Mouse (Mus musculus) macrophage (primary cell): ENCODE results near the gene Mrpl38. TPM values are rescaled to one million over a fixed set of nuclear protein-coding genes. Genes with fewer than 3 reads are reported as not detected.

Experiments used
- H3K27ac ChIP-seq: fragments of 350-480 bp; formaldehyde crosslinking; 2 replicates; pipeline ENCODE4 v1.9.0; 2021
- H3K36me3 ChIP-seq: fragments of 350-480 bp; formaldehyde crosslinking; 2 replicates; pipeline ENCODE4 v1.9.0; 2021; ENCODE audit errors: inconsistent target
- H3K4me3 ChIP-seq: fragments of 350-480 bp; formaldehyde crosslinking; 2 replicates; pipeline ENCODE4 v1.9.0; 2021; ENCODE audit errors: inconsistent target
- H3K79me2 ChIP-seq: fragments of 350-480 bp; formaldehyde crosslinking; 2 replicates; pipeline ENCODE4 v1.9.0; 2021; ENCODE audit errors: inconsistent target
- WGBS: methylation state at CpG from one replicate; pipeline ENCODE4 v1.1.7; 2026; ENCODE audit warnings: inconsistent platforms; ENCODE audit not compliant: missing documents; 5-methylcytosine and 5-hydroxymethylcytosine counted together
- polyA plus RNA-seq: library from polyadenylated mRNA; stranded (reverse); fragments of 250-400 nt; gene quantifications from 3 replicates; pipeline ENCODE4 v1.2.4, GENCODE M21; 2018; ENCODE audit warnings: inconsistent platforms

Gene Mrpl38
- polyA plus RNA-seq, 1 experiment from 2014 or later = 13.6 TPM

DNA sequence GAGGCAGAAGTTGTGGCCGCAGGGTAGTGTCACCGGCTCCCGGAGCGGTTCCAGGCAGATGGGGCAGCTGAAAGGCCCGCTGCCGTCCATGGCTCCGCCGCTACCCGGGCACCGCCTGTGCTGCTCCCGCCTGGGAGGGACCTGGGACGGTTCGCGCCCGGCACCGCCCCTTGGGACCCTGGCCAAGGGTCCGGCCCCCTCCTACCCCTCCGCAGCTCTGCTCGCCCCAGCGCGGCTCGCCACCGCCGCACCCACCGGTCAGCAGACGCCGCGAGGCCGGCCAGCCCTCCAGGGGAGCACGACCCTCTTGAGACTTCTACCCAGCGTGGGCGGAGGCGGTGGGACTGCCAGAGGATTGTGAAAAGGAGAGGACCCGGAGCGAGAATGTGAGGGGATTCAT, 28.5 kb downstream of the Mrpl38 start:
- WGBS = 2% methylated on average over 34 of the region's 35 CpGs
- Histone ChIP-seq H3K36me3 (peaks cover 18% of the 10 kb centered on the region; the same call in 1 of the 2 replicates), H3K27ac (peak overlapping the region; percentile 97)

DNA sequence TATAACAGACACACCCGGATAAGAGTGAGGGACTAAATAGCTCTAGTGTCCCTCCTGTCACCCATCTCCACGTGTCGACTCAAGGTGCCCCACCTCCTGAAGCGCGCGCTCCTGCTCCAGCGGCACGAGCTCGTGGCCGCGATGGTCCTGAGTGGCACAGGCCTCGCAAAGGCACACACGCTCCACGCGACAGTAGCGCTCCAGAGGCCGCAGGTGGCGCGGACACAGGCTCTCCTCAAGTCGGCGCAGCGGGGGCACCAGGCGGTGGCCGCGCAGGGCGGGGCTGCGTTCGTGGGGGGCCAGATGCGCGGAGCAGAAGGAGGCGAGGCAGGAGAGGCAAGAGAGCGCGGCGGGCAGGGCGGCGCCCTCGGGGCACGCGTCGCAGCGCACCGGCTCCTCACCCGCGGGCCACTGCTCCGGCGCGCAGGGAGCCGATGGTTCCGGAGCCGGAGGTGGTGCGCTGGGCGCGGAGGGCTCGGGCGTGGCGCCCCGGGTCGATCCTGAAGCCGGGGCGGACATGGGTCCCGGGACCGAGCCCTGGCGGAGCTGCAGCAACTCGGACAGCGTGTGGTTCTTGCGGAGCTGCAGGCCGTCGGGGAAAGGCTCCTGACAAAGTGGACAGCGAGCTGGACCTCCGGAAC, 29.1 kb downstream of the Mrpl38 start:
- Histone ChIP-seq H3K79me2 (peaks cover 26% of the 10 kb centered on the region), H3K4me3 (peak overlapping the region; percentile 56), H3K36me3 (peaks cover 18% of the 10 kb centered on the region; the same call in 1 of the 2 replicates), H3K27ac (peak overlapping the region; percentile 25; the same call in 1 of the 2 replicates)
- WGBS = 1% methylated on average over 70 of the region's 70 CpGs

More for the DNA sequence above, 28.5 kb downstream of the Mrpl38 start:
- Histone ChIP-seq H3K4me3 (peak overlapping the region; percentile 48), H3K79me2 (peaks cover 26% of the 10 kb centered on the region)

DNA sequence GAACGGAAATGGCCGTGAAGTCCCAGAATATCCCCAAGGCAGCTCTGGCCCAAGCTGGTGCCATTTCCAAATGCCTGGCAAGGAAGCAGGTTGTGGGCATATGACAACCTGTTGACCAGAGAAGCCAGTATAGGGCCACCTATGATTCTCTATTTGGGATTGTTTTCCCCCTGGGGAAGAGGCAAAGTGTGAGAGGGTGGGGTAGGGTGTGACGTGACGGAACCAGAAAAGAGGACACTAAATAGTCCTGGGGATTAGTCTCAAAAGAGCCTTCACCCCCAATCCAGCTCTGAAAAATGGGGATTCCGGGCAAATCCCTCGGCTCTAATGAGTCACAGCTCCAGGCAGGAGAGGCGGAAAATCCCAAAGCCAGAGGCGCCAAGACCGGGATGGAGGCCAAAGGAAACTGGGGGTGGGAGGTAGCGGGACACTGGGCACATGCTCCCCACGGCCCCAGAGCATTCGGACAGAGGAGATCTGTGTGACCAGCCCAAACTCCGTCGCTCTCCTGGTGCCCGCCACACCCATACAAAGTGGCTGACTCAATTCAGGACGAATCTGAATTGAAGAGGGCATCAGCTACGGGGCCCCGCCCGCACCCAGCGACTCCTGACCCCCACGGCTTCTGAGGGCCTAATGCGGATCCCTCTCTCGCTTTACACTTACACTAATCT, 30.1 kb downstream of the Mrpl38 start:
- peak overlapping the region; percentile 56 for H3K4me3 ChIP-seq
- peaks cover 18% of the 10 kb centered on the region; the same call in 1 of the 2 replicates for H3K36me3 ChIP-seq
- peaks cover 26% of the 10 kb centered on the region for H3K79me2 ChIP-seq

GRCm38 (mm10) chr11:116107777-116108285, 30.8 kb downstream of the Mrpl38 start:
- Histone ChIP-seq H3K4me3 (no peak overlapping the region), H3K79me2 (peaks cover 26% of the 10 kb centered on the region), H3K27ac (no peak overlapping the region), H3K36me3 (peaks cover 18% of the 10 kb centered on the region; the same call in 1 of the 2 replicates)
- 79% methylated on average over 16 of the region's 19 CpGs for WGBS

More for the DNA sequence above, 30.1 kb downstream of the Mrpl38 start:
- 37% methylated on average over 23 of the region's 23 CpGs for WGBS
- H3K27ac ChIP-seq = peak overlapping the region; percentile 25; the same call in 1 of the 2 replicates

GRCm38 (mm10) chr11:116106963-116107776, 31.5 kb downstream of the Mrpl38 start:
- Histone ChIP-seq H3K4me3 (no peak overlapping the region), H3K79me2 (peaks cover 26% of the 10 kb centered on the region)
- WGBS = 69% methylated on average over 13 of the region's 14 CpGs

GRCm38 (mm10) chr11:116106154-116106962, 32.3 kb downstream of the Mrpl38 start:
- Histone ChIP-seq H3K79me2 (peaks cover 19% of the 10 kb centered on the region), H3K27ac (no peak overlapping the region), H3K36me3 (peaks cover 18% of the 10 kb centered on the region; the same call in 1 of the 2 replicates), H3K4me3 (no peak overlapping the region)
- 94% methylated on average over 32 of the region's 32 CpGs for WGBS

More at GRCm38 (mm10) chr11:116106963-116107776, 31.5 kb downstream of the Mrpl38 start:
- Histone ChIP-seq H3K36me3 (peaks cover 18% of the 10 kb centered on the region; the same call in 1 of the 2 replicates), H3K27ac (no peak overlapping the region)

DNA sequence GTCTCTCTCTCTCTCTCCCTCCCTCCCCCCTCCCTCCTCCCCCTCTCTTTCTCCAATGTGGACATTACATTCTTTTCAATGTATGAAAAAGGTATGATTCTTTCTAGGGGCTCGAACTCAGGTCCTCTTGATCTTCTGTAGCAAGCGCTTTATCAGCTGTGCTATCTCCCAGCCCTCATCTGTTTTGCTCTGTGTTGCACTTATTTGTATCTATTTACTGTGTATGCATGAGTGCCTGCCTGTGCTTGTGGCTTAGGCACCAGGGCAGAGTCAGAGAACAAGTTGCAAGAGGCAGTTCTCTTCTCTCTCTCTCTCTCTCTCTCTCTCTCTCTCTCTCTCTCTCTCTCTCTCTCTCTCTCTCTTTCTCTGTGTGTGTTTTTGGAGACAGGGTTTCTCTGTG, 33.6 kb downstream of the Mrpl38 start:
- WGBS = 94% methylated on average over 2 of the region's 2 CpGs
- Histone ChIP-seq H3K4me3 (no peak overlapping the region), H3K79me2 (peaks cover 17% of the 10 kb centered on the region), H3K27ac (no peak overlapping the region), H3K36me3 (peaks cover 18% of the 10 kb centered on the region; the same call in 1 of the 2 replicates)

DNA sequence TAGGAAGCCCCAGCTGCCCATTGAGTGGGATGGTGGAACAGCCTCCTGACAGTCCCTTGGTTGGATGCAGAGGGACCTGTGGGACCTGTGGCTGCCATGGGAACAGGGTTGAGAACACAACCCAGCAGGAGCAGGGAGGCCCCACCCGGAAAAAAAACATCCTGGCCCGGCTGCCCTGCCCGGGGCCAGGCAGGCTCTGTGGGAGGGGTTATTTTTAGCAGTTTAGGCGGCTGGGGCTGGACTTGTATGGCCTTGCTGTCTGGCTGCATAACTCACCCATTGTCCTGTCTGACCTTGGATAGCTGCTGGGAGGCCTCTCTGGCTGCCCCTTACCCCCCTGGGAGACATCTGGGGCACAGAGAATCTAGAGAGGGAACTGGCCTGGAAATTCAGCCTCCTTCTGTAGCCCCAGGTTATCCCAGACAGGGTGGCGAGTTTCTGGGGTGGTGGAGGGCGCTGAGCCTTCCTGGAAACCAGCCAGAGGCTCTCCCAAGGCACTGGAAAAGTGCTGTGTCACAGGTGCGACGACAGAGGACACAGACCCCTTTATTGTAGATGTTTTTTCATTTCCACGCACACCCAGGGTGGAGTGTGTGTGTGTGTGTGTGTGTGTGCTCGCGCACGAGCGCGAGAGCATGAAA, 34.5 kb downstream of the Mrpl38 start:
- H3K27ac ChIP-seq = no peak overlapping the region
- WGBS = 42% methylated on average over 6 of the region's 14 CpGs

GRCm38 (mm10) chr11:116103572-116103971, 35.1 kb downstream of the Mrpl38 start:
- Histone ChIP-seq H3K36me3 (peaks cover 18% of the 10 kb centered on the region; the same call in 1 of the 2 replicates), H3K79me2 (peaks cover 9% of the 10 kb centered on the region), H3K27ac (no peak overlapping the region), H3K4me3 (no peak overlapping the region)
- 73% methylated on average over 12 of the region's 12 CpGs for WGBS

More for the DNA sequence above, 34.5 kb downstream of the Mrpl38 start:
- Histone ChIP-seq H3K36me3 (peaks cover 18% of the 10 kb centered on the region; the same call in 1 of the 2 replicates), H3K79me2 (peaks cover 14% of the 10 kb centered on the region), H3K4me3 (no peak overlapping the region)

- Histone ChIP-seq H3K79me2 (no peaks in the 10 kb centered on the region), H3K4me3 (no peak overlapping the region), H3K36me3 (peaks cover 18% of the 10 kb centered on the region; the same call in 1 of the 2 replicates), H3K27ac (no peak overlapping the region)
- WGBS = 52% methylated on average over 3 of the region's 4 CpGs
Measured at GRCm38 (mm10) chr11:116102472-116102871, 36.2 kb downstream of the Mrpl38 start.

GRCm38 (mm10) chr11:116101931-116102381, 36.7 kb downstream of the Mrpl38 start:
- no peak overlapping the region for H3K4me3 ChIP-seq
- H3K27ac ChIP-seq = no peak overlapping the region
- peaks cover 15% of the 10 kb centered on the region; the same call in 1 of the 2 replicates for H3K36me3 ChIP-seq
- 51% methylated on average over 9 of the region's 11 CpGs for whole genome bisulfite sequencing
- H3K79me2 ChIP-seq = no peaks in the 10 kb centered on the region

GRCm38 (mm10) chr11:116100839-116101238, 37.8 kb downstream of the Mrpl38 start:
- Histone ChIP-seq H3K79me2 (no peaks in the 10 kb centered on the region), H3K27ac (no peak overlapping the region), H3K36me3 (peaks cover 4% of the 10 kb centered on the region; the same call in 1 of the 2 replicates), H3K4me3 (no peak overlapping the region)
- WGBS = 90% methylated on average over 7 of the region's 7 CpGs

- Histone ChIP-seq H3K4me3 (no peak overlapping the region), H3K36me3 (no peaks in the 10 kb centered on the region), H3K27ac (no peak overlapping the region), H3K79me2 (no peaks in the 10 kb centered on the region)
- WGBS = 58% methylated on average over 6 of the region's 6 CpGs
Measured at GRCm38 (mm10) chr11:116100385-116100784, 38.3 kb downstream of the Mrpl38 start.
